Mouse (Mus musculus) CH12.LX (cell line): ENCODE measurements around the gene Olfr1448. TPM values are rescaled to one million over a fixed set of nuclear protein-coding genes. Genes with fewer than 3 reads are reported as not detected.

Source experiments
- DNase-seq: peaks from one replicate; pipeline ENCODE4 v3.0.0-alpha.2; 2013; ENCODE audit errors: extremely low read depth
- H3K27ac ChIP-seq: 2 replicates; pipeline ENCODE4 v1.5.1; 2012; ENCODE audit warnings: low read depth, mild to moderate bottlenecking, control low read depth, moderate library complexity; ENCODE audit not compliant: insufficient read depth
- H3K27me3 ChIP-seq: replicated peaks from 2 replicates; pipeline ENCODE3; 2012; ENCODE audit warnings: inconsistent platforms
- H3K36me3 ChIP-seq, 2 experiments: replicated peaks in 1 of 2; 2 replicates each; pipeline versions ENCODE3 to v1.6.1; 2012; ENCODE audit warnings: inconsistent platforms in 1 of 2, low read length in 1 of 2, mild to moderate bottlenecking in 1 of 2, mixed read lengths in 1 of 2, moderate library complexity in 1 of 2; ENCODE audit not compliant: control insufficient read depth in 1 of 2, insufficient read depth in 1 of 2
- H3K4me1 ChIP-seq, 2 experiments: 2 replicates each; pipeline ENCODE4 v1.6.1; 2012; ENCODE audit warnings: inconsistent platforms in 1 of 2, moderate library complexity in 1 of 2; ENCODE audit not compliant: insufficient read depth in 2 of 2, control insufficient read depth in 1 of 2
- H3K4me2 ChIP-seq: 2 replicates; pipeline ENCODE4 v1.6.1; 2012; ENCODE audit warnings: low read depth, mild to moderate bottlenecking, control low read depth; ENCODE audit not compliant: poor library complexity, insufficient read depth, severe bottlenecking
- H3K4me3 ChIP-seq, 3 experiments: fragments of 150-350 bp in 1 of 3; sonication (generic) in 1 of 3; replicated peaks in 1 of 3; 2 replicates each; pipeline versions ENCODE3 to v1.5.1; 2011 to 2012; ENCODE audit warnings: low read depth in 2 of 3, low read length in 2 of 3, mild to moderate bottlenecking in 2 of 3, moderate library complexity in 2 of 3, control low read depth in 1 of 3, improper control_type of control experiment in 1 of 3, inconsistent platforms in 1 of 3, mixed read lengths in 1 of 3; ENCODE audit not compliant: poor library complexity in 1 of 3
- H3K79me2 ChIP-seq: replicated peaks from 2 replicates; pipeline ENCODE4 v1.6.1; 2012; ENCODE audit warnings: mild to moderate bottlenecking, moderate library complexity; ENCODE audit not compliant: control insufficient read depth, poor library complexity, insufficient read depth, severe bottlenecking; ENCODE audit errors: extremely low read depth
- H3K9ac ChIP-seq: 2 replicates; pipeline ENCODE4 v1.6.1; 2012; ENCODE audit warnings: low read depth, mild to moderate bottlenecking, control low read depth, moderate library complexity; ENCODE audit not compliant: insufficient read depth
- H3K9me3 ChIP-seq: replicated peaks from 2 replicates; pipeline ENCODE3; 2012; ENCODE audit warnings: low read length, inconsistent platforms, mixed read lengths
- CHD1 ChIP-seq: IDR thresholded peaks from 2 replicates; pipeline ENCODE4 v1.6.1; 2012; ENCODE audit warnings: low read depth, low read length, improper control_type of control experiment, inconsistent platforms
- ELF1 ChIP-seq: IDR thresholded peaks from 2 replicates; pipeline ENCODE4 v1.6.1; 2014; ENCODE audit warnings: low read depth, mild to moderate bottlenecking, inconsistent platforms, low read length, improper control_type of control experiment
- EP300 ChIP-seq: IDR thresholded peaks from 2 replicates; pipeline ENCODE4 v1.6.1; 2011; ENCODE audit warnings: low read length, improper control_type of control experiment
- HCFC1 ChIP-seq: IDR thresholded peaks from 2 replicates; pipeline ENCODE4 v1.6.1; 2012; ENCODE audit warnings: low read depth, mild to moderate bottlenecking, inconsistent platforms, low read length, improper control_type of control experiment
- JUN ChIP-seq: IDR thresholded peaks from 2 replicates; pipeline ENCODE4 v1.6.1; 2011; ENCODE audit warnings: low read depth, mild to moderate bottlenecking, low read length, improper control_type of control experiment, moderate library complexity; ENCODE audit not compliant: insufficient read depth
- MAFK ChIP-seq: IDR thresholded peaks from 2 replicates; pipeline ENCODE4 v1.6.1; 2011; ENCODE audit warnings: low read length, improper control_type of control experiment; ENCODE audit not compliant: insufficient replicate concordance
- MAX ChIP-seq: IDR thresholded peaks from 2 replicates; pipeline ENCODE4 v1.6.1; 2011; ENCODE audit warnings: low read length, improper control_type of control experiment
- MAZ ChIP-seq: IDR thresholded peaks from 2 replicates; pipeline ENCODE4 v1.6.1; 2012; ENCODE audit warnings: low read depth, mild to moderate bottlenecking, inconsistent platforms, low read length, improper control_type of control experiment, moderate library complexity
- MEF2A ChIP-seq: IDR thresholded peaks from 2 replicates; pipeline ENCODE4 v1.6.1; 2014; ENCODE audit warnings: low read depth, mild to moderate bottlenecking, inconsistent platforms, low read length, improper control_type of control experiment, borderline replicate concordance
- MXI1 ChIP-seq: IDR thresholded peaks from 2 replicates; pipeline ENCODE4 v1.6.1; 2011; ENCODE audit warnings: mild to moderate bottlenecking, low read depth, low read length, improper control_type of control experiment
- MYC ChIP-seq: IDR thresholded peaks from 2 replicates; pipeline ENCODE4 v1.6.1; 2011; ENCODE audit warnings: low read depth, mild to moderate bottlenecking, improper control_type of control experiment, low read length
- NELFE ChIP-seq: IDR thresholded peaks from 2 replicates; pipeline ENCODE4 v1.6.1; 2011; ENCODE audit warnings: low read depth, low read length, improper control_type of control experiment
- NRF1 ChIP-seq: IDR thresholded peaks from 2 replicates; pipeline ENCODE4 v1.6.1; 2014; ENCODE audit warnings: low read depth, mild to moderate bottlenecking, inconsistent platforms, low read length, improper control_type of control experiment, moderate library complexity
- RAD21 ChIP-seq: IDR thresholded peaks from 2 replicates; pipeline ENCODE4 v1.6.1; 2011; ENCODE audit warnings: low read depth, mild to moderate bottlenecking, low read length, improper control_type of control experiment, moderate library complexity
- TCF12 ChIP-seq: IDR thresholded peaks from 2 replicates; pipeline ENCODE4 v1.6.1; 2014; ENCODE audit warnings: low read depth, mild to moderate bottlenecking, inconsistent platforms, low read length, improper control_type of control experiment
- UBTF ChIP-seq: IDR thresholded peaks from 2 replicates; pipeline ENCODE4 v1.6.1; 2012; ENCODE audit warnings: low read depth, mild to moderate bottlenecking, inconsistent platforms, low read length, improper control_type of control experiment, moderate library complexity
- ZKSCAN1 ChIP-seq: IDR thresholded peaks from 2 replicates; pipeline ENCODE4 v1.6.1; 2012; ENCODE audit warnings: low read depth, inconsistent platforms, low read length, improper control_type of control experiment, borderline replicate concordance
- dilution Hi-C: fragments of 300-500 bp; cut with MboI; formaldehyde crosslinking; loops from 2 replicates; pipeline ENCODE4 v1.14.3; 2020; ENCODE audit warnings: low sequenced_read_pairs; ENCODE audit not compliant: extremely low pct_unique_long_range_greater_than_20kb, extremely low pct_ligation_motif_present
- in situ Hi-C: fragments of 300-500 bp; cut with MboI; formaldehyde crosslinking; loops from 3 replicates; pipeline ENCODE4 v1.14.3; 2019; ENCODE audit warnings: low sequenced_read_pairs, low pct_ligation_motif_present, low pct_unique_long_range_greater_than_20kb, mixed read lengths
- polyA plus RNA-seq: library from polyadenylated mRNA; unstranded; fragments of >175 nt; gene quantifications from 2 replicates; pipeline ENCODE4 v1.2.1, GENCODE M21; 2012; ENCODE audit warnings: low read depth; ENCODE audit not compliant: insufficient read length
- total RNA-seq, 2 experiments: library from RNA; depleted of rRNA; stranded (reverse); fragments of 300-350 nt in 1 of 2; fragments of >200 nt in 1 of 2; gene quantifications; 2 replicates each; pipeline ENCODE4 v1.2.3; 2012 to 2014

Gene Olfr1448
- total and polyA plus RNA-seq, 3 experiments: not detected

DNA sequence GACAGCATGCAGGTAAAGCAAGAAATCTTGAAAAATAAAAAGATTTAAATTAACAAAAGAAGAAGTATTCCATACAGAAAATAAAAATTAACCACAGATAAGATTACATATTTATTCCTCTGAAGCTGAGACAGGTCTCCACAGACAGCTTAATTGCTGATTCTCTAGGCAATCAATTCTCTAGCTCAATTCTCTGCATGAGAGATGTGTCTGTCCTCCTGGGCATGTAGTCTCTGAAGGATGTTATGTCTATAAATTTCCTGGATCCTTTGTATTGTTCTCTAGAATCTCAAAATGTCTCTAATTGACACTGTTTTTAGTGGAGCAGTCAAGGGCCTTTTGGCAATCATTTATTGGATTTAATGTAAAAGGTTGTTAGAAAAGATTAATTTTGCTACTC, 6.3 kb upstream of the Olfr1448 start, which contains the start of gene Olfr1449:
Gene Olfr1449, plus strand, starts transcription at position 301 of the 400 bp plus-strand sequence.
- Histone ChIP-seq H3K9ac (no peak within 1 kb of the TSS), H3K4me3 (no peak within 1 kb of the TSS), H3K4me1 (no peaks in the 10 kb centered on the region), H3K4me2 (no peak within 1 kb of the TSS), H3K27me3 (no peaks in the 10 kb centered on the region), H3K79me2 (no peaks in the 10 kb centered on the region), H3K27ac (no peak within 1 kb of the TSS), H3K9me3 (no peaks in the 10 kb centered on the region), H3K36me3 (no peaks in the 10 kb centered on the region)
- no peak for TF ChIP-seq MAX
- TF ChIP-seq RAD21: no peak
- TF ChIP-seq MAFK: no peak
- no peak for TF ChIP-seq TCF12
- TF ChIP-seq MXI1: no peak
- no peak for TF ChIP-seq MAZ
- no peak for TF ChIP-seq NRF1
- TF ChIP-seq EP300: no peak
- no peak for TF ChIP-seq ELF1
- TF ChIP-seq ZKSCAN1: no peak
- no peak for TF ChIP-seq UBTF
- no peak for TF ChIP-seq NELFE
- no peak for TF ChIP-seq MEF2A
- no peak for TF ChIP-seq CHD1
- DNase-seq: no peak
- in situ Hi-C loops: no loop called here
- dilution Hi-C loops: no loop called here

DNA sequence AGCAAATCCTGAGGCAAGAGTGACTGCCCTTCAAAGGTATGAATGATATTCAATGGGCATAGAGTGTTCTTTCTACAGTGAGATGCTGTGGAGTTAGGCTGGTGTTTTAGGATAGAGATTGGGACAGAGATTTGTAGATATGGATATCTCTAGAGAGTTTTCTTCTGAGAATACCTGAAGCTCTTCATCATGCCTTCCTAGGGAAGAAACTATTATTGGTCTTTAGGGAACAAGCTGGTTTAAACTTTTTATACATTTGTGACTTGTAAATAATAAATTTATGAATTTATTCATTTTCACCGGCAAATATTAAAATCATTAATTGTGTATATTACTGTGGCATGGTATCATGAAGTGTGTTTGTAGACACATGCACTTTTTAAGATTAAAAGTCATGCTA, 20.6 kb downstream of the Olfr1448 start, which contains the start of gene Olfr1447:
Gene Olfr1447, minus strand, starts transcription at position 101 of the 400 bp plus-strand sequence.
- TF ChIP-seq MYC (no peak), JUN (no peak), MEF2A (no peak), HCFC1 (no peak)
- in situ Hi-C loops: no loop called here
- Histone ChIP-seq H3K4me1 (no peaks in the 10 kb centered on the region), H3K9ac (no peak within 1 kb of the TSS), H3K27me3 (no peaks in the 10 kb centered on the region), H3K4me3 (no peak within 1 kb of the TSS), H3K79me2 (no peaks in the 10 kb centered on the region), H3K9me3 (no peaks in the 10 kb centered on the region), H3K36me3 (no peaks in the 10 kb centered on the region), H3K27ac (no peak within 1 kb of the TSS), H3K4me2 (no peak within 1 kb of the TSS)
- dilution Hi-C loops: no loop called here
- no peak for DNase-seq
